Mouse (Mus musculus) layer of hippocampus, postnatal 14 days (tissue): ENCODE measurements around the gene Tns4. TPM values are rescaled to one million over a fixed set of nuclear protein-coding genes. Genes with fewer than 3 reads are reported as not detected.

Experiments
- DNase-seq, 2 experiments: peaks; one replicate each; pipeline ENCODE4 v3.0.0; 2021 to 2022; ENCODE audit warnings: low spot score in 2 of 2, mixed read lengths in 1 of 2
- total RNA-seq, 2 experiments: library from RNA; stranded (reverse); gene quantifications; 2 replicates each; pipeline ENCODE4 v1.2.3; 2021

Gene Tns4
- total RNA-seq, 2 experiments from 2014 or later = 0.09 to 0.21 TPM

DNA sequence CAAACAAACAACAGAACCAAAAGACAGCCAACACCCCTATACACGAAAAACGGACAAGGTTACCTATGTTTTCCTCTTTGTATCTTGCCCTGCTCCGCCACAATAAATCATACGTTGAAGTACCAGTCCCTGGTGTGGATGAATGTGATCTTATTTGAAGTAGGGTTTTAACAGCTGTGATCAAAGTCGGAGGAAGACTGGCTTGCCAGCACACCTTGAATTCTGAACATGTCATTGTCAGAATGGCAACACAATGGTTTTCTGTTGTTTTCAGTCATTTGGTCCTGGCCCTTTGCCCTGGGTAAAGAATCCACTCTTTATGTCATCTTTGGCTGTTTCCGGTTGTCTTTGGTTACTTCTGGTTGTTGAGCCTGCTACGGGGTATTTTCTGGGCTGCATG, 29.9 kb upstream of the Tns4 start:
- no peak for DNase-seq

DNA sequence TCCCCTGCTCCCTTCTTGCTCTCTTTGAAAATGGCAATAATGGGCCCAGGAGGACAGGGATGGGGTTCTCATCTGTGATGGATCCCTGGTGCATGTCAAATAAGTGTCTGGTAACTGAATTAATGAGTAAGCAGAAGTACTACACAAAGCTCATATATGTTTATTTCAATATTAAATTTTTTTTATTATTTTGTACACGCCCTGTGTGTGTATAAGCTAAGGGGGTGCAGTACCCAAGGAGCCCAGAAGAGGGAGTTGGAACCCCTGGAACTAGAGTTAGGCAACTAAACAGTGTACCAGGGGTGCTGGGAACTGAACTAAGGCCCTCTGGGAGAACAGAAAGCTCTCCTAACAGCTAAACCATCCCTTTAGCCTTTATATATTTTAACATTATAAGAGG, 29.3 kb upstream of the Tns4 start:
- DNase-seq = no peak

DNA sequence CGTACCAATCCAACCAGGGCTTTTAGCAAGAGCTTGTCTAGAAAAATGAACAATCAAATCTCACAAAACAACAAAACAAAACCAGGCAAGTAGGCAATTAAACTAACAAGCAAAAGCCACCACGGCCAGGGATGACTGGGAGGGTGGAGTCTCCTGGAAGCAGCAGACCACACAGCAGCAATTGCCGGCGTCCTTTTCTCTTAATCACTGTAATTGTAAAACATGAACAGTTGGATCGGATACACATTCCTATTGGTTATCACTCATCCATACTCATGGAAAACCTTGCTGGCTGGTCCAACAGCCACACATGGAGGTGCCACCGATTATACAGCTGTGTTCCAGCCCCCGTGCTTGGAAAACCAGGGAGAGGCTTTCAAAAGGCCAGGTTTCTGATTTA, 28.8 kb upstream of the Tns4 start:
- no peak for DNase-seq

DNA sequence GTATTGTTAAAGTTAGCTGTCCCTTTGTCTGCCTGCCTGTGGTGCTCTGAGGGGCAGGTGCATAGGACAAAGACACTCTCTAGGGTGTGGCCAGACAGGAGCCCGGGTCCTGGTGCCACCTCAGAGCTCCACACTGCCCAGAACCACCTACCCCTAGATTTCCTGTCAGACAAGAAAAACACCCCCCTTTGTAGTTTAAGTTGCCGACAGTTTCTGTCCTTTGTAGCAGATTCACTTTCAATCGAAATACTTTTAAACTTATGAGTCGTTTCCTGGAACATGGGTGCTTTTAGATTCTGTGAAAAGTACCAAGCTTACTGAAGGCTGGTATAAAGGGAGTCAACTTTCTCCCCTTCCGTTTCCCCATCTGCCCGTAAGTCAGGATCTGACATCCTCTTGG, 26.8 kb upstream of the Tns4 start:
- no peak for DNase-seq

DNA sequence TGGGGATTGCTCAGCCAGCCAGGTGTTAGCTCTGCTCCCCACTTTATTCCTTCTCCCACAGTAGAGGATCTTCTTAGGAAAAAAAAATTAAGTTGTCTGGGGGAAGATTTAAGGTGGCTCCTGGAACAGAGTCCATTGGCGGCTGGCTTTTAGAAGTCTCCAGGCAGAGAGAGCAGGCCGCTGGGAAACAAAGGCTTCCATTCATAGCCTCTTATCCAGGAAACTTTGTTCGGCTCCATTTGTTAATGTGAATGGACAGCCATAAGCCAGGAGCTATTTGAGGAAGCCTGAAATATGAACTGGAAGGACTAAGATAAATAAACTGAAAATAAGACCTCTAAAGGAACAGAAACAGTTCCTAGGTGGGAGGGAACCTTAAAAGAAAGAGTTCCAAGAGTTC, 24.0 kb upstream of the Tns4 start:
- no peak for DNase-seq

DNA sequence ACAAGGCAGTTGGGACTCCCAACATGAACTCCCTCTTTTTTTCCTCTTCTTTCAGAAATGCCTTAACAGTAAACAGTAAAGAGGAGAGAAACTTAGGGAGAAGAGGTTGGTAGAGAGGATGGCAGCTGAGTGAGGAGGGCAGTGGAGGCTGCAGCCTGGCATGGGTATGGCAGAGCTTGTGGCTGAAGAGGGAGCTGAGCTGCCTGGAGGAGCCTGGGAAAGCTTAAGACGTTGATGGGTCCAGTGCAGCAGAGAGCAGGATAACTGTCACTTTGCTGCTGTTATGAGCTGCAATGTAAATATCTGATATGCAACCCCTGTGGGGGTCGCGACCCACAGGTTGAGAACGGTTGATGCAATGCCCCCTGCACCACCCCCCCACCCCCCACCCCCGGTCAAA, 23.6 kb upstream of the Tns4 start:
- DNase-seq = no peak

DNA sequence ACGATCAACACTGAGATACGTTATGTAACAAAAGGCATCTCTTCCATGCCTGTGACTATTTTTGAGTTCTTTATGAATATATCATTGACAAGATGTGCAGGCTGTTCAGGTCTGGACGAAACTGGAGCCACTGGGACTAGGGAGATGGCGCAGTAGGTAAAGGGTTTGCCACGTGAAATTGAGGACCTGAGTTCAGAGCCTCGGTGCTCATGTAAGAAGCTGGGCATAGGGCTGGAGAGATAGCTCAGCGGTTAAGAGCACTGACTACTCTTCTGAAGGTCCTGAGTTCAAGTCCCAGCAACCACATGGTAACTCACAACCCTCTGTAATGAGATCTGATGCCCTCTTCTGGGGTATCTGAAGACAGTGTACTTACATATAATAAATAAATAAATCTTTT, 22.5 kb upstream of the Tns4 start:
- DNase-seq = no peak

DNA sequence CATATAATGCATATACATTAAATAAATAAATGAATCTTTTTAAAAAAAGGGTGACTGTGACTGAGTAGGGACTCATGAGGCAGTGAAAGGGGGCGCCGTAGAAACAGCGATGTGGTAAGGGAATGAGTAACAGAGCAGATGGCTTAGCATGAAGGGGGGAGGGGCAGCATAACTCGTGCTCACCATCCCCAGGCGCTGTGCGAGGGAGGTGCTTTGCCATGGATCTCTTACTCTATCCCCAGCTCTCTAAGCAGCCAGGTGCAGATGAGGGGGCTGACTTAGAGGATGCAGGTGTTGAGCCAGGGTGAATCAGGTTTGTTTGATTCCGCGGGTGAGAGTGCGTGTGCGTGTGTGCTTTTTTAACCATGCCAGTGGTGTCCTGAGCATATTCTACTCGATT, 22.0 kb upstream of the Tns4 start:
- DNase-seq = peak; percentile 36 to 69

DNA sequence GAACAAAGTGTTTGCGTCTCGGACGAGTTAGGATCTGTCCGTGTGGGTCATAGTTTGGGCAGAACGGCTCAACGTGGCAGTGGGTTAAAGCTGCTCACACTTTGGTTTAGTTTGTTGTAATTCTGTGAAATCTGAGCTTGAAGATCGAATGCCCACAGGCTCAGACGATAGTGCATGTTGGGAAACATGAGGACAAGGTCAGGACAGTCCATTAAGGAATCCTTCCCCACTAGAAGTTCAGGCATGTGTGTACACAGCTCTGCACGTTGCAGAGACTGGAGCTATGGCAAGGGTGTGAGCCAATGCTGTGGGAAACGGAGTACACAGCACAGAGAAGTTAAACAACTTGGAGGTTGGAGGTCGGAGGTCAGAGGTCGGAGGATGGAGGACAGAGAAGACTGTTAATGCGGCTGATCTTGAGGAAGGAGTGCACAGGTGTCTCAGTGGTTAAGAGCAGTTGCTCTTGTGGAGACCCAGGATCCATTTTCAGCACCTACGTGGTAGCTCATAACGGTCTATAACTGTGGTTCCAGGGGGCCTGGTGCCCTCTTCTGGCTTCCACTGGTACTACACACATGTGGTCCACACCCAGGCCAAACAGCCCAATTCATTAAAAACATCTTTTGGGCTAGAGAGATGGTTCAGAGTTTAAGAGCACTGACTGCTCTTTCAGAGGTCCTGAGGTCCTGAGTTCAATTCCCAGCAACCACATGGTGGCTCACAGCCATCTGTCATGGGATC, 21.4 kb upstream of the Tns4 start:
- no peak for DNase-seq

DNA sequence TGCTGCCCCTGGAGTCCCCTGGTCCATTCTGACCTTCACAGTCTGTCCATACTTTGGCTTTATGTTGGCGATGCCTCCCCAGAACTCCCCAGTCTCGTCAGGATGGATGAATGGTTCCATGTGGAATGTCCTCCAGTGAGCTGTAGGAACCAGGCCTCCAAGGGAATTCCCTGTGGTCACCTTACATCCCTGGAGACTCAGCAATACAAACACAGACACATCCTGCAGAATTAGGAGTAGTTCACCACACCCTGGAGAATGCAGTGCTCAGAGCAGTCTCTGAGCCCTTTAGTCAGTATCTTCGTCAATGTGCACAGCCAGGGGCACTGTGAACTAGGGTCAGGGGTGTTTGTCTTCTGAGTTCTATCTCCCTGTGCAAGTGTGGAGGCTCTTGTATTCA, 19.2 kb upstream of the Tns4 start:
- no peak for DNase-seq

DNA sequence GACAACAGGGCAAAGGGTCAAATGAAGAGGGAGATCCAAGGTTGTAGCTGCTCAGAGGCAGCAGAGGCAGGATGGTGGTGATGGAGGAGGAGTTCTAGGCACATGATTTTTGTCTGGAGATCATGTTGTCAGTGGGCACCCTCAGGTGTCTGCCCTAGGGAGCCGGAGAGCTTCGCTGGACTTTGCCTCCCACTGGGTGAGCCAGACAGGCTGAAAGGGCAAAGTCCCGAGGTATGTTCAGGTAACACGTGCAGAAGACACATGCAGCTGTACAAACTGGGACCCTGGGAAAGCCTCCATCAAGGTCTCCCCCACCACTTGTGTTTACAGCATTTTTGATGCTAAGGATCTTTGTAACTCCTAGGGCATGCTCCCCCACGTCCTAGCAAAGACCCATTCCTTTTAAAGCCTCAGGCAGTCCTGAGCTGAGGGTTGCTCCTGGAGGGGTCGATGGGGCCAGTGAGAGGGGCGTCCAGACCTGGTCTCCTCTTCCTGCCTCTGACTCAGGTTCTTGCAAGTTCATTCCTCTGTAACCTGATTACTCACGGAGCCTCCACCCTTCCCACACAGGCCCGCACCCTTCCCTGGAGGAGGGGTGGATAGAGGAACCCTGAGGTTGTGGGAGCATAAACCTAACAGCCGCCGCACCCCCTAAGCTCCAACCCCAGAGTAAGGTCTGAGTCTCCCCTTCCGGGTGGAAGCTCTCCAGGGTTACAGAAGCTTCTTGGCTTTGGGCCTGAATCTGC, 17.0 kb upstream of the Tns4 start:
- no peak for DNase-seq

DNA sequence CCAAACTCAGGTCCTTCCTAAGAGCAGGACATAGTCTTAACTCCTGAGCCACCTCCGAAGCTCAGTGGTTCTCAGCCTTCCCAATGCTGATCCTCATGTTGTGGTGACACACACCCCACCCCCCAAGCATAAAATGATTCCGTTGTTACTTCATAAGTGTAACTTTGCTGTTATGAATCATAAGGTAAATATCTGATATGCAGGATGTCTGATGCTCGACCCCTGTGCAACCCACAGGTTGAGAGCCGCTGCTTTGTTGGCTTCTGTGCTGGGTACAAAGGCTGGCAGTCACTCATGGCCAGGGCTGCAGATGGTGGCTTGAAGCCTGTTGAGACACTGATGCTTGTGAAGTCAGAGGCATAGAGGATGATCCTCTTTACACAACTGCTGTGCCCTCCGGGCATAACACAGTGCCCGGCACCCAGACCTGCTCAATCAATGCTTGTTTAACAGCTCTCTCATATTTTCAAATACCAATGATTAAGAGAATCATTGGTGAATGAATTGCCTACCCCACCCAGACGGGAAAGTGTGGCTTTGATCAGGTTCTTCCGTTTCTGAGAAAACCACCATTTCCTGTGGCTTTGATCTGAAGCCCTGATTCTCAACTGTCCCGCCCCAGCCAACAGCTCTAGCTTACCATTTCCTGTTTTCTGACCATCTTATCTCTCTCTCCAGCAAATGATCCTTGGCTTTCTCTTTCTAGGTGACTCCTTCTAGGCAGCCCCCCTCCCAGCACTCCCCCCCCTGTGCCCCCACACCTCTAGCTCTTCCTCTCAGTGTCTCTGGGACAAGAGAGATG, 15.7 kb upstream of the Tns4 start:
- DNase-seq = no peak

DNA sequence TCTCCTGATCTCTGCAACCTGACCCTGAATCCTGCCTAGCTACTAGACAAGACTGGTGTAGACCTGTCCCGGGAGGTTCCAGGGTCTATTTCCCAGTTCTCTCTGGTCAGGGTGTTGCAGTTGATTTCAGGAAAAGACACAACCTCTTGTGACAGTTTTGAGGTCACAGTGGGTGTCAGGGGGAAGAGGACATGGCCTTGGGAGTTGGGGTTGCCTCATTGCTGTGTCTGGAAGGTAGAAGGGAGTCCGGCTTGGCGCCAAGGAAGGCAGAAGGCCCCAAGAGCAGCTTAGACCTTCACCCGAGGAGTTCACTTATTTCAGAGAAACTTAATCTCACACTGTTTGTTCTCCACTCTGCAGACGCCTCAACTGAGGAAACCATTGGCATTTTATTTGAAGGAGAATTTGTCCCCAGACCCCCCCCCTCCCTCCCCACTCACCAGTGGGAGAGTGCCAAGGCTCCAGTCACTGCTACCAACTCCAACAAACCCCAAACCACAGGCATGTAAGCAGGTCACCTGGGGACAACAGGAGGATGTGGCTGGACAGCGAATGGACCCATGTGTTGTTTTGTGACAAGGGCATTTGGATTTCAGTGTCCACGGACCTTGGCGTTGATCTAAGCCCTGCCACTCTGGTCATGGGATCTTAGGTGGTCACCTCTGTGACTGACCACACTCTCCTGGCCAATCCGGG, 13.6 kb upstream of the Tns4 start:
- no peak for DNase-seq

DNA sequence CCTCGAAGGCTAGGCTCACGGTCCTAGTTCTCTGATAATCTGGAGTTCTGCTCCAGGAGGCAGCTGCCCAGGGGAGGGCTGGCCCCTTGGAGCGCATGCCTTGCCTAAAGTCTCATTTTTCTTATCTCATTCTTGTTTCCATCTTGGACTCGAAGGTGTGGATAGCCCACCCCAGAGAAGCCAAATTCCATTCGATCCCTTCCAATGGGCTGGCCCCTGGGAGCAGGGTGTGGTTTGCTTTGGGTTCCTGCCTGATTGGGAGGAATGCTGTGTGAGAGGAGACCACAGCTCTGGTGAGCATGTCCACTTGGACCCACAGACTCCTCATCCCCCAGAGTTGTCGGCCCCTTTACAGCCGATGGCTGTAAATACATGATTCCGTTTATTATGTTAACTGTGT, 12.6 kb upstream of the Tns4 start:
- no peak for DNase-seq

DNA sequence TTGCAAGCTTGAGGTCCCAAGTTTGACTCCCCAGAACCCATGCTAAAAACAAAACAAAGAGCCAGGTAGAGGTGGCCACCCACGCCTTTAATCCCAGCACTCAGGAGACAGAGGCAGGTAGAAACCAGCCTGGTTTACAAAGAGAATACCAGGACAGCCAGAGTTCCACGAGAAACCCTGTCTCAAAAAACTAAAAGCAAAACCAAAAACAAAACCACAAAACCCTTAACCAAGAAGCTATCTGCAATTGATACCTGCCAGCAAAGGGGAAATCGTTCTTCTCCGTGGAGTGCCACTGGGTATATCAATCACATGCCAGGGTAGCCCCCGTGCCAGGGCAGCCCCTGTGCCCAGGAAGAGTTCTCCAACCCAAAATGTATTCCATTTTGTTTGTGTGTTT, 11.1 kb upstream of the Tns4 start:
- no peak for DNase-seq

DNA sequence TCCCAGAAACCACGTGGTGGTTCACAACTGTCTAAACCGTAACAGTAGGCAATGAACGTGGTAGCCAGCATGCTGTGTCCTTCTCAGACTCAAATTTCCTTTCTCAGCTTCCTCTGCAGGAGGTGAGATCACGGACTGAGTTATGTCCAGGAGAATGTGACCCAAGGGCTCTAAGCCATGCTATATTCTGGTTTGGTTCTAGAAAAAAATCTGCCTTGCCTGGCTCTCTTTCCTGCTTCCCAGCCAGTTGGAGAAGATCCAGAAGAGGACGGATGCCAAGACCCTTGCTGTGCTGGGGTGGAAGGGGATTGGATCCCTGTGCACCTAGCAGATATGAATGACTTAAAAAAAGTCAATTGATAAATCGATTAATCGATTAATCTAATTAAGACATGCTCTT, 10.4 kb upstream of the Tns4 start:
- DNase-seq = no peak

DNA sequence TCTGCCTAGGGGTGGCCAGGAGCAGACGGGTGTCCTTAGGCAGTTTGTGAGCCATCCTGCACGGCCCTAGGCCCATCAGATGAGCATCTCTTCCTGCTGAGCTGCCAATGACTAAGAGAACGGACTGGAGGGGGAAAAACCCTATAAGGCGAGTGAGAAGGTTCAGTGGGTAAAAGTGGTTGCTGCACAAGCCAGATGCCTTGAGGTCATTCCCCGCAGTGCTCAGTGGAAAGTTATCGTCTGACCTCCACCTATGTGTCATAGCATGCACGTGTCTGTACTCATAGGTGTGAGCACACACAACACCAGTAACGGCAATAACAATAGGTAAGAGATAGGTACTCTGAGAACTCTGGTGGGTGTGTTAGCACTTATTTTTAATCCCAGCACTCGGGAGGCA, 9.8 kb upstream of the Tns4 start:
- no peak for DNase-seq

DNA sequence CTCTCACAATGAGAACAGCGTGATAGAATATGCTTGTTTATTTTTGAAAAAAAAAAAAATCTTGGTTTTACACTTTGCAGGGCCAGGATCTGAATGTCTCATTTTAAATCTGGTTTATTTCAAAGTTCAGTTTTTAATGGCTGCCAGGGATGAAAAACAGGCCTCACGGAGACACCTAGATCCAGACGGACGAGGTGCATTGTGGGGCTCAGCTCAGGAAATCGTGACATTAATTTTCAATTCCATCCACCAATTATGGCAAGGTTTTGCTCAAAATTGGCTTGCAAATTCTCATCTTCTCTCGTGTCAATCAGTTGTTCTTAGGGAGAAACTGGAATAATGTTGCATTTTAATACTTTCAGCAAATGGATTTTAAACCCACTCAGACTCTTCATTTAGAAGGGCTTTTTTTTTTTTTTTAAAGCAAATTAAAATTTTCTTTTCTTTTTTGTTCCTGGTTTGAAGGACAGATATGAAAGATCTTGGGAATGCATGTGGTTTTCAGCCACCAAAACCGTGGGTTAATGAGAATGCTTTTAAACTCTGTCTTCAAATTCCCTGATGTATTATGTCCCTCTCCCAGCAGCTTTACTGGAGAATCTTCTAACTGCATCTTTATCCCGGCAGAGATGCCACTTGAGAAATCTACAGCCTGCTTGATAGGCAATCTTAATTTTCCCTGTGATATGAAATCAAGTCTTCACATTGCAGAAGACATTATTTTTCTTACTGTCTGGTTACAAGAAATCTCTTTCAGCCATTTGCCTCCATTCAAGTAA, 8.1 kb upstream of the Tns4 start:
- peak in 1 of 2 experiments; percentile 64 for DNase-seq

DNA sequence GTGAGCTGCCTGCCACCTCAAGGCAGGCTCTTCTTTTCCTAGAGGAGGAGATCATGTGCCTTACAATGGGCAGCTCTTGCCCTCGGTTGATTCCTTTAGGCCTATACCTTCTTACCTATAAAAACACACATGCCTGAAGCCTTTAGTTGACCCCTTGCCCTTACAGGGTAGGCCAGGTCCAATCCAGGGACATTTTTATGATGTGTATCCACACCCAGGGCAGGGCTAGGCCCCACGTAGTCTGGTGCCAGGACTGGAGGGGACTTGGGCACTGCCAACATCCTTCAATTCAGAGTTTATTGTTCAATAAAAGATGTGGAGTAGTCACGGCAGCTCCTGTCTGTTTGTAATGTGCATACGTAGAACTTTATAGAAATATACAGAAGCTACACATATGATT, 7.3 kb upstream of the Tns4 start:
- DNase-seq = no peak

DNA sequence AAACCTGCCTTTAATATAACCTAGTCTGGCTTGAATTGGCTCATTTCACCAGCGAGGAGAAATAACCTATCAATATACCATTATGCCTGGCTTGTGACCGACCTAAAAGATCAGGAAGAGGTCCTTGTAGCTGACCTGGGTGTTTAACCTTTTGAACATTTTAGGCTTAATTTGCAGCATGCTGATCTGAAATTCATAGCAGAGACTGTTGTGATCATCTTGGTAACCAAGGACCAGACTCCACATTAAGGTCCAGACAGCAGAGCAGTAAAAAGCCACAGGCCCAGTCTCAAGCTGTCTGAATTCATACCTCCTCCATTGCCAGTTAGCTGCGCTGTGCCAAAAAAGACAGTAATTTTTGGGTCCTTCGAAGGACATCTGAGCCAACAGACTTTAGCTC, 6.7 kb upstream of the Tns4 start:
- DNase-seq = no peak
